Mouse (Mus musculus): ENCODE measurements around the gene Syndig1l. TPM values are rescaled to one million over a fixed set of nuclear protein-coding genes. Genes with fewer than 3 reads are reported as not detected.

Syndig1l gene
- polyA plus RNA-seq, 1 experiment: 0.47 TPM

DNA sequence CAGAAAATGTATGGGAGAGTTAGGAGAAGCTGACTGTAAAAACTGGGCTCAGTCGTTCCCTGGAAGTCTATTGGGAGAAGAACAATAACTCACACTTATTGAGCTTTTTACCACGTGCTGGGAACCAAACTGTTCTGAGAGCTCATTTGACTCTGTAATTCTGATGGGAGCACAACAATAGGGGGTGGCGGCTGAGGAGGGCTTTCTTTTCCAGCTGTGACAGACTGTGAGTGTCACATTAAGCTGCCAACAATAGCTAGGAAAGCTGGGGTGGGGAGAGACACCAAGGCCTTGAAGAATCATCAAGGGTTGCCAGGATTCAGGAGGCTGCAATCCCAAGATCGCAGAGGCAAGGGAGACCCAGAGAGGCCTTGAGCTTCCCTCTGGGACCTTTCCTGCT is 12.5 kb downstream of the Syndig1l start:
- no peaks in the 10 kb centered on the region for H3K27me3 ChIP-seq (ENCODE audit: control insufficient read depth, insufficient read depth, low read length)
- 86% methylated on average over 4 of the region's 4 CpGs for WGBS

GRCm38 (mm10) chr12:84684569-84684968 is 14.1 kb downstream of the Syndig1l start:
- no peaks in the 10 kb centered on the region for H3K27me3 ChIP-seq (ENCODE audit: control insufficient read depth, insufficient read depth, low read length)
- 86% methylated on average over 7 of the region's 7 CpGs for WGBS

More for the DNA sequence above, 12.5 kb downstream of the Syndig1l start:
- Histone ChIP-seq H3K4me3 (ENCODE audit: control insufficient read depth, insufficient read depth, low read length) (no peak overlapping the region), H3K36me3 (ENCODE audit: control insufficient read depth, insufficient read depth, low read length) (no peaks in the 10 kb centered on the region), H3K27ac (ENCODE audit: control insufficient read depth, insufficient read depth, low read length) (no peak overlapping the region), H3K4me1 (replicated peaks; ENCODE audit: control insufficient read depth, insufficient read depth, low read length) (peaks cover 10% of the 10 kb centered on the region)
- no peak for TF ChIP-seq POLR2A (IDR thresholded peaks at IDR 0.05; ENCODE audit: control insufficient read depth, extremely low read depth, insufficient read depth, low read length, poor library complexity)
- TF ChIP-seq CTCF (IDR thresholded peaks at IDR 0.05; ENCODE audit: borderline replicate concordance, control insufficient read depth, extremely low read depth, insufficient read depth, low read length, poor library complexity): no peak
- DNase-seq: no peak

GRCm38 (mm10) chr12:84676011-84676410 is 22.6 kb downstream of the Syndig1l start:
- TF ChIP-seq POLR2A (IDR thresholded peaks at IDR 0.05; ENCODE audit: control insufficient read depth, extremely low read depth, insufficient read depth, low read length, poor library complexity) (no peak), CTCF (IDR thresholded peaks at IDR 0.05; ENCODE audit: borderline replicate concordance, control insufficient read depth, extremely low read depth, insufficient read depth, low read length, poor library complexity) (no peak)
- 95% methylated on average over 3 of the region's 3 CpGs for WGBS
- H3K36me3 ChIP-seq (ENCODE audit: control insufficient read depth, insufficient read depth, low read length): no peaks in the 10 kb centered on the region
- no peak overlapping the region for H3K4me3 ChIP-seq (ENCODE audit: control insufficient read depth, insufficient read depth, low read length)
- no peaks in the 10 kb centered on the region for H3K27me3 ChIP-seq (ENCODE audit: control insufficient read depth, insufficient read depth, low read length)
- no peak overlapping the region for H3K27ac ChIP-seq (ENCODE audit: control insufficient read depth, insufficient read depth, low read length)
- peaks cover 10% of the 10 kb centered on the region for H3K4me1 ChIP-seq (replicated peaks; ENCODE audit: control insufficient read depth, insufficient read depth, low read length)
- DNase-seq: no peak

More at GRCm38 (mm10) chr12:84684569-84684968, 14.1 kb downstream of the Syndig1l start:
- no peak for DNase-seq
- Histone ChIP-seq H3K4me3 (ENCODE audit: control insufficient read depth, insufficient read depth, low read length) (no peak overlapping the region), H3K27ac (ENCODE audit: control insufficient read depth, insufficient read depth, low read length) (no peak overlapping the region), H3K4me1 (replicated peaks; ENCODE audit: control insufficient read depth, insufficient read depth, low read length) (no peaks in the 10 kb centered on the region), H3K36me3 (ENCODE audit: control insufficient read depth, insufficient read depth, low read length) (no peaks in the 10 kb centered on the region)
- no peak for TF ChIP-seq CTCF (IDR thresholded peaks at IDR 0.05; ENCODE audit: borderline replicate concordance, control insufficient read depth, extremely low read depth, insufficient read depth, low read length, poor library complexity)
- no peak for TF ChIP-seq POLR2A (IDR thresholded peaks at IDR 0.05; ENCODE audit: control insufficient read depth, extremely low read depth, insufficient read depth, low read length, poor library complexity)

- Histone ChIP-seq H3K36me3 (ENCODE audit: control insufficient read depth, insufficient read depth, low read length) (no peaks in the 10 kb centered on the region), H3K4me3 (ENCODE audit: control insufficient read depth, insufficient read depth, low read length) (peak overlapping the region; percentile 17; the same call in 1 of the 2 replicates), H3K4me1 (replicated peaks; ENCODE audit: control insufficient read depth, insufficient read depth, low read length) (peaks cover 10% of the 10 kb centered on the region), H3K27me3 (ENCODE audit: control insufficient read depth, insufficient read depth, low read length) (no peaks in the 10 kb centered on the region), H3K27ac (ENCODE audit: control insufficient read depth, insufficient read depth, low read length) (no peak overlapping the region; the same call in 1 of the 2 replicates)
- TF ChIP-seq CTCF (IDR thresholded peaks at IDR 0.05; ENCODE audit: borderline replicate concordance, control insufficient read depth, extremely low read depth, insufficient read depth, low read length, poor library complexity) (no peak), POLR2A (IDR thresholded peaks at IDR 0.05; ENCODE audit: control insufficient read depth, extremely low read depth, insufficient read depth, low read length, poor library complexity) (no peak)
- 19% methylated on average over 14 of the region's 14 CpGs for WGBS
- DNase-seq: peak; percentile 16
Observed at GRCm38 (mm10) chr12:84674666-84675526, 23.7 kb downstream of the Syndig1l start.

DNA sequence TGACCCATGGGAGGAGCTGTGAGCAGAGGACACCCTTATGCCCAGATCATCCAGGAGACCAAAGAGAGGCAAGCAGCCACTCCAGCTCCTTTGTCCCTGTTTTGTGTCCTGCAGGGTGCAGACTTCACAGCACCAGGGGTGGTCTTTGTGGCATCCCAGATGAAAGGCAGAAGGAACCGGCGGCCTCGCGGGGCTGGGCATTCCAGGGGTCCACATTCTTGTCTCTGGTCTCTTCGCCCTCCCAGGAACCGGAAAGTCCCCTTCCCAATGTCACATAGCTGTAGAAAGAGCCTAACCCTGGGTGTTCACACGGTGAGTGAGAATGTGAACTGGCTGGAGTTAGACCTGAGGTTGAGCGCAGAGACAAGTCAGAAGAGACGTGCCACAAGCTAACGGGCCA is 27.0 kb downstream of the Syndig1l start:
- no peak for DNase-seq
- no peaks in the 10 kb centered on the region for H3K36me3 ChIP-seq (ENCODE audit: control insufficient read depth, insufficient read depth, low read length)
- no peaks in the 10 kb centered on the region for H3K27me3 ChIP-seq (ENCODE audit: control insufficient read depth, insufficient read depth, low read length)
- H3K27ac ChIP-seq (ENCODE audit: control insufficient read depth, insufficient read depth, low read length): no peak overlapping the region
- TF ChIP-seq CTCF (IDR thresholded peaks at IDR 0.05; ENCODE audit: borderline replicate concordance, control insufficient read depth, extremely low read depth, insufficient read depth, low read length, poor library complexity) (no peak), POLR2A (IDR thresholded peaks at IDR 0.05; ENCODE audit: control insufficient read depth, extremely low read depth, insufficient read depth, low read length, poor library complexity) (no peak)
- peaks cover 10% of the 10 kb centered on the region for H3K4me1 ChIP-seq (replicated peaks; ENCODE audit: control insufficient read depth, insufficient read depth, low read length)
- WGBS: 73% methylated on average over 10 of the region's 10 CpGs
- no peak overlapping the region for H3K4me3 ChIP-seq (ENCODE audit: control insufficient read depth, insufficient read depth, low read length)

DNA sequence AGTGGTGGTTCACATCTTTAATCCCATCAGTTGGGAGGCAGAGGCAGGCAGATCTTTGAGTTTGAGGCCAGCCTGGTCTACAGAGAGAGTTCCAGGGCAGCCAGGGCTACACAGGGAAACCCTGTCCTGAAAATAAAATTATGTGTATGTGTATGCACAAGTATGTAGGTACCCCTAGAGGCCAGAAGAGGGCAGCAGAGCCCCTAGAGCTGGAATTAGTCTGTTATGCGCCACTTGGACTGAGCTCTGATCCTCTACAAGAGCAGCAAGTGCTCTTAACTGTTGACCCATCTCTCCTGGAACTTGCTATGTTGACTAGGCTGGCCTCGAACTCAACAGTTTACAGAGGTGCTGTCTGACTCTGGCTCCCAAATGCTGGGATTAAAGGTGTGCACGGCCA is 28.1 kb downstream of the Syndig1l start:
- 98% methylated on average over 3 of the region's 3 CpGs for WGBS
- H3K27ac ChIP-seq (ENCODE audit: control insufficient read depth, insufficient read depth, low read length): no peak overlapping the region
- DNase-seq: no peak
- TF ChIP-seq POLR2A (IDR thresholded peaks at IDR 0.05; ENCODE audit: control insufficient read depth, extremely low read depth, insufficient read depth, low read length, poor library complexity) (no peak), CTCF (IDR thresholded peaks at IDR 0.05; ENCODE audit: borderline replicate concordance, control insufficient read depth, extremely low read depth, insufficient read depth, low read length, poor library complexity) (no peak)
- H3K36me3 ChIP-seq (ENCODE audit: control insufficient read depth, insufficient read depth, low read length): no peaks in the 10 kb centered on the region
- peaks cover 10% of the 10 kb centered on the region for H3K4me1 ChIP-seq (replicated peaks; ENCODE audit: control insufficient read depth, insufficient read depth, low read length)
- H3K27me3 ChIP-seq (ENCODE audit: control insufficient read depth, insufficient read depth, low read length): no peaks in the 10 kb centered on the region
- no peak overlapping the region for H3K4me3 ChIP-seq (ENCODE audit: control insufficient read depth, insufficient read depth, low read length)

All from thymus, adult 2 months (tissue).